Mouse (Mus musculus) ES-E14 (cell line): Measurements from ENCODE around the gene Gga3.

Source experiments
- CHD2 ChIP-seq: IDR thresholded peaks from 2 replicates; pipeline ENCODE4 v1.6.1; 2014; ENCODE audit warnings: mild to moderate bottlenecking, low read depth, low read length, inconsistent platforms
- MAFK ChIP-seq: IDR thresholded peaks from 2 replicates; pipeline ENCODE4 v1.6.1; 2014; ENCODE audit warnings: mild to moderate bottlenecking, low read depth, low read length, inconsistent platforms; ENCODE audit not compliant: insufficient read depth
- ZC3H11A ChIP-seq: IDR thresholded peaks from 2 replicates; pipeline ENCODE4 v1.6.1; 2012; ENCODE audit warnings: low read depth, mild to moderate bottlenecking, inconsistent platforms, low read length, borderline replicate concordance

DNA sequence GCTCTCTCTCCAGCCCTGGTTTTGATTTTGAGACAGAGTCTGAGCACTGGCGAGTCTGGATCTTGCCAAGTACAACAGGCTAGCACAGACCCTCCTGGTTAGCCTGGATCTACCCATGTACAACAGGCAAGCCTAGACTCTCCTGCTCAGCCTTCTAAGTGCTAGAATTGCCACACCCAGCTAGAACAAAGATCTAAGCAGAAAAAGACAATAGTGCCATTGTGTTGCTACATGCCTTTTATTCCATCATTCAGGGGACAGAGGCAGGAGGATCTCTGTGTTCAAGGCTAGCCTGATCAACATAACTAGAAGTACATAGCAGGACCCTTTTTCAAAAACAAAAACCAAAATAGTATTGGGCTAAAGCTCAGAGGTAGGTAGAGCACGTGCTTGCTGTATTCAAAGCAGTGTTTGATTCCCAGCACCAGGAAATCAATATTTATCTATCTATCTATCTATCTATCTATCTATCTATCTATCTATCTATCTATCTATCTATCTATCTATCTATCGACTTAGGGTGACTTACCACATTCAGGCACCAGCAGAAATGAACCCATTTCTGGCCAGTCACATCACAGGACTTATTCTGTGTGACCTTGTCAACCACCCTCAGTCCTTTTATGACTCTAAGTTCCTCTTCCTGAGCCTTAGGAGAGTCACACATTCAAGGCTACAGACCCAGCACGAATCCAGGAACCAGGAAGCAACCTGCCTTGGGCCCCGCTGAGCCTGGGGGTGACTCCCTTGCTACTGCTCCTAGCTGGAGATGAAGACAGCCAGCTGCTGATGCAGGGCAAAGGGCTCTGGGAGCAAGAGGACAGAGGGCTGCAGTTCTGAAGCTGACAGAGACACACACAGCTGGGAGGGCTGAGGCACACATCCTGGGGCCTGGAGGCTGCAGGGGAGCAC, 34.9 kb upstream of the Gga3 start:
- TF ChIP-seq ZC3H11A (no peak), CHD2 (no peak), MAFK (no peak)
